Mouse (Mus musculus) gastrocnemius, postnatal 14 days (tissue): Measurements from ENCODE around the gene Trip4. TPM values are rescaled to one million over a fixed set of nuclear protein-coding genes. Genes with fewer than 3 reads are reported as not detected.
A peak's percentile ranks its signal among the peaks of the same experiment; 100 is the strongest.

Source experiments
- DNase-seq: peaks from one replicate; pipeline ENCODE4 v3.0.0; 2021; ENCODE audit warnings: mixed read lengths
- intact Hi-C: fragments of 180-260 bp; cut with DNase I; formaldehyde crosslinking; loops from one replicate; pipeline ENCODE4 v1.15.1; 2025; ENCODE audit warnings: low total_unique reads
- long read RNA-seq, 2 experiments: library from polyadenylated mRNA; stranded (forward); transcript quantifications; one replicate each; pipeline ENCODE4 v2.0.0; 2021
- total RNA-seq, 2 experiments: library from RNA; stranded (reverse); gene quantifications; 2 replicates each; pipeline ENCODE4 v1.2.3; 2021

Trip4 gene
- 10 to 100 TPM; 14.9 to 15.6 TPM for total RNA-seq
- long read RNA-seq, experiment 1, transcript Trip4-201 (13 exons, 1,999 nt), result major isoform, 12 of 20 reads
- long read RNA-seq, experiment 1, partial matches to known transcripts, result 2 of 20 reads
- long read RNA-seq, experiment 1, other reads (novel, unspliced or antisense), result 5 of 20 reads
- long read RNA-seq, experiment 2, transcript Trip4-201 (13 exons, 1,999 nt), result major isoform, 10 of 18 reads
- long read RNA-seq, experiment 2, partial matches to known transcripts, result 1 of 18 reads
- long read RNA-seq, experiment 2, other reads (novel, unspliced or antisense), result 2 of 18 reads

DNA sequence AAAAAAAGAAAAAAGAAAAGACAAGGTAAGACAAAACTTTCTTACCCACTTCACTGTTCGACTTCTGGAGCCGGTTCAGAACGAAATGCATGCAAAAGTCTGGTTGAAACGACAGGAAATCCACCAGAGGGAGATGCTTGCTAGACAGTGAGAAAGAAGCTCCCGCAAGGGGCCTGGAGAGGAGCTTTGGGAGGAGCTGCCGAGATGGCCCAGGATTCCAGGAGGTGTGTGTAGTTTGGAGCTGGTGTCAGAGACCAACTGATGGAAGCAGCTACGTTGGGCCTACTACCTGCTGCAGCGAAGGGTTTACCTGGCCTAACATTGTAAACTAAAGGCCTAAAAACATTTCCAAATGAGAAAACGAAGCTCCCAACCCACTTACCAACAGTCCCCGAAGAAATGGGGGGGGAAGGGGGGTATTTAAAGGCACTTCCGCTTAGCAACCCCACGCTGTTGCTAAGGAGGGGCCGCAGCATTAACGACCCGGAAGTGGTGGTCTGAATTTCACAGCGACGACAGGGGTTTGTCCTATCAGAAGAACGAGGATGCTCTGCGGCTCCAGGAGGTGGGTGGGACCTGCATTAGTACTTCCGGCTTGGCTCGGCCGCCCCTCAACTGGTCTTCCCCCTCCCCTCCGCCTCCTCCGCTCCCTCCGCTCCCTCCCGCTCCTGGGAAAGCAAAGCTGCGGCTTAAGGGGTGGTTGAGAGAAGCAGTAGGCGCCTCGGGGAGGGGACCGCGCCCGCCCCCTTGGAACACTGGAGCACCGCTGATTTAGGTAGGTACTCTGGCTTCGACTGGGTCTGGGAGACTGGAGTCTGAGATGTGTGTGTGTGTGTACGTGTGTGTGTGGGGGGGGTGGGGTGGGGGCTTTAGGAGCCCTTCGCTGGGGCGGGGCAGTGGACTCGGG is at the start of gene Trip4, which contains the start of gene Csnk1g1:
Gene Trip4, minus strand, starts transcription at position 401 of the 907 bp plus-strand sequence.
Gene Csnk1g1, plus strand, starts transcription at position 531 of the 907 bp plus-strand sequence.
- intact Hi-C loops, result loop anchor here (10.0 kb wide), 1 partner anchor 96 kb away; no protein-coding TSS in a partner anchor
- peak; percentile 97 for DNase-seq

DNA sequence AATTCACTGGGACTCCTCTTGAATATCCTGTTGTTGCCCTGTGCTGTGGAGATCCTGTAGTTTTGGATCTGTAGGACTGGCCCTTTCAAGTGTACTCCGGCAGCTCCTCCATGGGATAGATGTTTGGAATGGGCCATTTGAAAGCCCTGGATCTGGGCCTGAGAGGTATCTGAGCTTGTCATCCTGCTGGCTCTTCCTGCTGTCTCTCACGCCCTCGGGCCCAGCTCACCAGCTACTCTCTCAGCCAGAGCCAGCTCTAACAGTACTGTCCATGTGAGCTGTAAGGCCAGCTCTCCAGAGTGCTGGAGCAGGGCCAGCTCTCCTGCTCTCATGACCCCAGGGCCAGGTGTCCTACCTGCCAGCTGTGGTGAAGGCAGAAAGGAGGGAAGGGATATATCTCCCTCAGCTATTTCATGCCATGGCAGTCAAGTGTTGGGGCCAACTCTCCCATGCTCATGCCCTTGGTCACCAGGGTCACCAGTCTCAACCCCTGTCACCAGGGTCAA is 42.5 kb upstream of the Trip4 start:
- DNase-seq, result peak; percentile 4
- intact Hi-C loops, result no loop called here

DNA sequence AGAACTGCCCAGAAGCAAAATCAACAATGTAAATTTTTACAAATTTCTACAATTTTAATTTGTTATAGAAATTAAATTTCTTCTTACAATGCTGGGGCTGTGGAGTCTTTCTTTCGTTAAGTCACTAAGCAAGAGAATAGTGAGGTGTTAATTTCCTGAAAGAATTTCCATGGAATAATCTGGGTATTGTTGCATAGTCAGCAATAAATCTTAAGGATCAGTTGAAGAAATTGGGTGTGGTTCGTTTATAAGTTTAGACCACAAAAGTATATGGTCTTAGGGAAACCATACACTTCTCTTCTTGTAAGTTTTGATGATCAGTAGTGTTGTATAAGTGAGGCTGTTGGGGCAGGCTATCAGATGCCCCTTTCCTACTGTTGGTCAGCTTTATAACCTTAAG is 29.0 kb upstream of the Trip4 start:
- no peak for DNase-seq
- intact Hi-C loops, result no loop called here

DNA sequence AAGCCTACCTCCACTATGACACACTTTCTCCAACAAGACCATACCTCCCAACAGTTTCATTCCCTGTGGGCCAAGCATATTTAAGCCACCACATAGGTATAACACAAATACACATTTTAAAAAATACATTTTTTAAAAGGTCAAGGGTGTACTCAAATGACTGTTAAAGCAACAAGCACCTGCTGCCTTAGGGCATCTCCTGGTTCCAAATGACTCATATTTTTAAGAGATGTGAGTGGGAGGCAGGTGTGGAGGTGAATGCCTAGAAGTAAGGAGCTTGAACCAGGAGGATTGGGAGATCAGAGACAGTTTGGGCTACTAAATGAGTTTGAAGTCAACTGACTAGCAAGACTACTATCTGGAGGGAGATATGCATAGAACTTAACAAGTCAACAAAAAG is 21.2 kb upstream of the Trip4 start:
- no peak for DNase-seq
- intact Hi-C loops, result no loop called here

DNA sequence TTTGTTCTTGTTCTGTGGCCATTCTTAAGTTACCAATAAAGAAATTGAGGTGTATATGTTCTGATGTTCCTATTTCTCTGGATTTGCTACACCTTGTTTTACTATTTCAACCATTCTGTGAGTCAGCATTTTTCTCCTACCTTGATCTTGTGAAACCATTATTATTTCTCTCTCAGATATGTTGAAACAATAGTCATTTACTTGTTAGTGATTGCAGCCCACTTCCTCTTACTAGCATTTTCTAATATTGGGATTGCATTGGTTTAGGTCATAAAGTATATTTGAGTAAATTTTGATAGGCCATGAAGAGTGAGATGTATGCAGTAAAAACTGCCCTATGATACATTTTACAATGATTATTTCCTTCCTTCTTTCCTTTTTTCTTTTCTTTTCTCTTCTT is 19.9 kb upstream of the Trip4 start:
- intact Hi-C loops, result no loop called here
- DNase-seq, result no peak

DNA sequence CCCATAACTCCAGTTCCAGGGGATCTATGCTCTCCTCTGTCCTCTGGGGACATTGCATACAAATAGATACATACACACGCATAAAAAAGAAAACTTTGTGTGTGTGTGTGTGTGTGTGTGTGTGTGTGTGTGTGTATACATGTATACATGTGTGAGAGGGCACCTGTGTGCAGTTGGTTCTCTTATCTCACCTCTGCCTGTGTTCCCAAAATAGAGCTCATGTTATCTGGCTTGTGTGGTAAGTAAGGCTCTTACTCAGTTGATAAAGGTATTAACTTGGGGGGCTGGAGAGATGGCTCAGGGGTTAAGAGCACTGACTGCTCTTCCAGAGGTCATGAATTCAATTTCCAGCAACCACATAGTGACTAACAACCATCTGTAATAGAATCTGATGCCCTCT is 8.4 kb upstream of the Trip4 start:
- intact Hi-C loops, result no loop called here
- no peak for DNase-seq

DNA sequence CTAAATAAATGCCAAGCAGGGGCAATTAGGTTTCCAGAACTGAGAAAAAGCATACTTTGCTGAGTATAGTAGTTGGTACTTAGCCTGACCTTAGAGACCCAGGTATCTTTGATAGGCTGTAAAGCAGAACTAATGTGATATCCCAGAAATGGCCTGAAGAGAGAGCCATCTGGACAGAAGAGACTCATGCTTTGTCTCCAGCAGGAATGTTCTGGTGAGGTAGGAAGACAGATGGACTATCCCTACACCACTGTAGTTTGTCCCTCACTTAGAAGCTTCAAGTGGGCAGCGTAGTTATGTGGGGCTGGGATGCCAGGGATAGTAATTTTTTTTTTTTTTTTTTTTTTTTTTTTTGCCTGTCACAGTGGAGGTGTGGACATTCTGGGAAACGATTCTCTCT is 5.4 kb upstream of the Trip4 start:
- no peak for DNase-seq
- intact Hi-C loops, result no loop called here

DNA sequence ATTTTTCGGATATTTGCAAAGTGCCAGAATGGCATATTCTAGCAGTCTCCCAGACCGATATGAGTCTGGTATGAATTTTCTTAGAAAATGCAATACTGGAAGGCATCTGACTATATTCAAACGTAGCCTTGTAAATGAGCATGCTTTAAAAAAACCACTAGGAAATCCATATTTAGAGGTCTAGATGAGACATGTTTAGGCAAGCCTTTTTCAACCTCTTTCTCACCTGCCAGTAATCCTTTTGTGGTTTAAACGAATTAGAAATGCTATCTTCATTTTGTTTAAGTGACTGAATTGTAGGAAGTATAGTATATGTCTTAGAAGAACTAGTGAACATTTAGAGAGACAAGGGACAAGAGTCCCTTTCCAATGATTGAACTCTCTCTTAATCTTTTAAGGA is 1.2 kb upstream of the Trip4 start:
- intact Hi-C loops, result loop anchor here (10.0 kb wide), 1 partner anchor 95 kb away; no protein-coding TSS in a partner anchor
- DNase-seq, result no peak

DNA sequence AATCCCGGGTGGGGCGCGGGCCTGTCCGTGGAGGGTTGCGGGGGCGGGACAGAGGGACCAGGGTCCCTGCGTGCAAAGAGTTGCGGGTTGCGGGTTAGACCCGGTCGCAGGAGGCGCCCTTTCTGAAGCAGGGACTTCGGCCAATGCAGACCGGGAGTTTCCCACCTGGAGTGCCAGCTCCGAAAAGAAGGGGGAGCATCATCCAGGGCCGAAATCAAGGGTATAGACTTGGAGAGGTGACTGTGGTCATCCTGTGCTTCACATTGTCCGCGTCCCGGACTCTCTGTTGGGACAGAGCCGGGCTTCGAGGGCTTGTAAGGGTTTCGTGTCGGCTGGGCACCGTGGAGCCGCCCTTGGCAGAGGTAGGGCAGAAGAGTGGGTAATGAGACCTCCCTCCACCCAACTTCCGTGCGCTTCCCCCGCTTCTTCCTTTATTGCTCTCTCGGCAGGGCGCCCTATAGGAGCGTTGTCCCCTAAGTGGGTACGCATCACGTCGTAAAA is 757 bp upstream of the Trip4 start:
- intact Hi-C loops, result loop anchor here (10.0 kb wide), 1 partner anchor 95 kb away; no protein-coding TSS in a partner anchor
- peak; percentile 58 for DNase-seq

DNA sequence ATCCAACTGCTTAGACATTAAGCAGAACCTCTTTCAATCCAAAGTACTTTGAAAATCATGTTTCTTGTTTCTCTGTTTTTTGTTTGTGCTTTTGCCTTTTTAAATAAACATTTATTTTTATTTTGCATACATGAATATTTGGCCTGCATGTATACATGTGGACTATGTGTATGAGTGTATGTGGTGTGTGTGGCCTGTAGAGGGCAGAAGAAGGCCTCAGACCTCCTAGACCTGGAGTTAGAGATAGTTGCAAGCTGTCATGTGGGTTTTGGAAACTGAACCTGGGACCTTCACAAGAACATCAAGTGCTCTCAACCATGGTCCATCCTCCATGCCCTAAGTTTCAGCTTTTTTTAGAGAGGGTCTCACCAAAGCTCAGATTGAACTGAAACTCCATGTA is 5.2 kb downstream of the Trip4 start:
- intact Hi-C loops, result loop anchor here (10.0 kb wide), 1 partner anchor 101 kb away; no protein-coding TSS in a partner anchor

DNA sequence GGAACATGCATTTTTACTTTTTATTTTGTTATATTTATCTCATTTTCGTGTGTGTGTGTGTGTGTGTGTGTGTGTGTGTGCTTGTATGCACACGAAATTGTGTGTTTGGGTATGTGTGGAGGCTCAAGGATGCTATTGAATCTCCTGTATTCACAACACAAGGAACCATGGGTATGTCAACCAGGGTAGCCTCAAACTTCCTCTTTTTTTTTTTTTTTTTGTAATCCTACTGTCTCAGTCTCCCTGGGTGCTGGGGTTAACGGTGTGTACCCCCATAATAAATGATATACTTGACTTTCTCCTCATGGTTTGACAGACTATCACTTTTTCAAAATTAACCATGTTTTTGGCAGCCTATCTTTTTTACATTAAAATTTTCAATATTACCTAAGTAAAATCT is 5.7 kb downstream of the Trip4 start:
- intact Hi-C loops, result loop anchor here (10.0 kb wide), 1 partner anchor 102 kb away; no protein-coding TSS in a partner anchor

More for the DNA sequence above, 5.2 kb downstream of the Trip4 start:
- no peak for DNase-seq

DNA sequence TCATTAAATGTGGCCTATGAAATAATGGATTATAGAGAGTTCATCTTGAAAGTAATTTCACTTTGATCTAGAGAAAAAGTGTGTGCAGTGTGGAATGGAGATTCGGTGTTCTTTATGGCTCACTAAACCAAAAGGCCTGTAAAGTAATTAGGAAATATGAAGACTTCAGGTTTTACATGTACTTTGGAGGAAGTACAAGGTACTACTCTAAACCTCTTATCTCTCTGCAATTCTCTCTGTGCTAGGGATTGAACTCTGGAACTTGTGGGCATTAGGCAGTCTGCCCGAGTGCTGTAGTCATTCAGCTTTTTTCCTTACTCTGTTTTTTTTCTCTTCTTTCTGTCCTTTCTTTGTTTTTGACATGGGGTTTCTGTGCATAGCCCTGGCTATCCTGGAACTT is 11.6 kb downstream of the Trip4 start:
- intact Hi-C loops, result no loop called here
- DNase-seq, result no peak

More for the DNA sequence above, 5.7 kb downstream of the Trip4 start:
- DNase-seq, result no peak

DNA sequence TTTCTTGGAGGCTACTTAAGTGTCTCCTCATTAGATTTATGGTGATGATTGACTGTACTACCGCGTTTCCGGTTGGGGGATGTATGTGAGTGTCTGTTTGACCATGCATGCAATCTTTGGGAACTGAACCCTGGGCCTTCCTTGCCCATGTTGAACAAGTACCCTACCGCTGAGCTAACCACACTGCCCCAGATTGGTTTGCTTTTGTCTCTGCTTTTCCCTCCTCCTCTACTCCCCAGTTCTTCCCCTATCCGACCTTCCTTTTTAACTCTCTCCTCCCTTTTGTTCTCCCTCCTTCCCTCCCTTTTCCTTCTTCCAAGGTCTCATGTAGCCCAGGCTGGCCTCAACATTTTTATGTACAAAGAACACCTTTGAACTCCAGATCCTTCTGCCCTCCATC is 17.5 kb downstream of the Trip4 start:
- no peak for DNase-seq
- intact Hi-C loops, result no loop called here

DNA sequence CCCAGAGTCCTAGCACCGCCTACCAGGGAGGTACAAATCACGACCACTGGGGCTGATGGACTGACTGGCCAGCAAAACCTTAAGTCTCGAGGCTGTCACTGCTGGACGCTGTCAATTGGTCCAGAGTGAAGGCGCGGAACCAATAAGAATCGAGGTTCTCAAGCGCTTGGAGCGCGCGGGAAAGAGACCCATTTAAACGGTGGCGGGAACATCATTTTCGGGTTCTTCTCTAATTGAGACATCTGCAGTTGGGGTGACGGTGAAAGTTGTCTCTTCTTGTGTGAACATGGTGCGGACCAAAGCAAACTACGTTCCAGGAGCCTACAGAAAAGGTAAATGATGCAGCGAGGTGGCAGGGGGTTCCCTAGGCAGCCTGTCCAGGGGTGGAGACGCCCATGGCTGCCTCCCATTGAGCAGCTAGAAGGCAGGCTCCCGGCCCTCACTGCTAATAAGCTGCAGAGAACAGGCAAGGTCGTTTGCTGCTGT is 18.4 kb downstream of the Trip4 start, which contains the start of gene Pclaf:
Gene Pclaf, plus strand, starts transcription at position 95 of the 486 bp plus-strand sequence.
- intact Hi-C loops, result no loop called here

DNA sequence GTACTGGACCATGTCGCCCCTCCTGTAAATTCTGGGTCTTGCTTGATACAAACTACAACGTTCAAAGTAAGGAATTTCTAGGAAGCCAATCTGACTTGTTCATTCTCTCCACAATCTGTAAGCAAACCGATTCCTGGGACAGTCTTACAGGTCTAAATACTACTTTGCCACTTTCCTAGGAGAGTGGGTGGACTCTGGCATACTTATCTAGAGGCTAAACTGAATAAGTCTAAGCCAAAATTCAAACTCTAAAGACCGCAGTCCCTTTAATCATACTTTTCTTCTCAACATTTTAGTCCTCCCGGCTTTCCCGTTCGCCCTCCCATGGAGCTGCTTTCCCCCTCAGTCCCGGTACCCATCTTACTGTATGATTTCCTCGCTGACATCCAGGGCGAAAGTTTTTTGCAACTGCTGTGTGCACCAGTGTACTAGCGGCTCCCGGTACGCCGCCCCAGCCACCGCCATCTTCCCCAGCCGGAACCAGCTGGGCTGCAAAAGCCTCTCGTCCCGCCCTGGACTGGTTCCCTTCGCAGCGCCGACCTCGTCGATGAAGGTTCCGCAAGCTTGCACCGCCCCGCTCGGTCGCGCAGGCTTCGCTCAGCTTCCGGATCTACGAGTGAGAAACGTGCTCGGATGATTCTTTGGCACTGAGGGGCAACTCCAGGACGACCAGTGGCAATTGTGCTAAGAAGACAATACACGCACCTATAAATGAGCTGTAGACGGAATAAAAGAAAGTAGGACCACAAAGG is 23.9 kb downstream of the Trip4 start:
- peak; percentile 93 for DNase-seq
- intact Hi-C loops, result no loop called here

More for the DNA sequence above, 18.4 kb downstream of the Trip4 start, which contains the start of gene Pclaf:
- DNase-seq, result peak; percentile 72

DNA sequence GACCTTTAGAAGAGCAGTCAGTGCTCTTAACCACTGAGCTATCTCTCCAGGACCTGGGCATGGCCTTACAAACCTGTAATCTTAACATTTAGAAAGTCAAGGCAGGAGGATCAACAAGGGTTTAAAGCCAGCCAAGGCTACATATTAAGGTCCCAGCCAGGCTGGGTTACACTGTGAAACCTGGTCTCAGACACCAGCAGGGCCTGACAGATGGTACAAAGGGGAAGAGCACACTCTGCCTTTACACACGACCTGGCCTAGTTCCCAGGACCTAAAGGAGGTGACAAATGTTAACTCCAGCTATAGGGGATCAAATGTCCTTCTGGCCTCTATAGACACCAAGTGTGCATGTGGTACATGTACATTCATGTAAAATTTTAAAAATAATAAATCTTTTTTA is 48.9 kb downstream of the Trip4 start:
- DNase-seq, result no peak
- intact Hi-C loops, result no loop called here

DNA sequence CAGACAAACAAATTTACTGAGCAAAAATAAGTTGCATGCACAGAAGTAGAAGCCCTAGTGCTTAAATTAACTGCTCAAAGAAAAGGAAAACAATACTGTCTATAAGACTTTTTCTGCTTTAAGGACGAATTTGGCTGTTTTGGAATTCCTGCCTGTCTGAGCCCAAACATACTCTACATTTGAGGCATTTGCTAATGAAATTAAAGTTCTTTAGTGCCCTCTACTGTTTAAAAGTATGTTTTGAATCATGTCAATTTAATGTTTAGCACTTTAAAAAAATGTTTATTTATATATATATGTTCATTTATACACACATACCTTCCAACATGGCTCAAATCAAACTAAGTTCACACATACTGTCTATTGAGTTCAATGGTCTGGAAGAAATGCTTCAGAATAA is 58.4 kb downstream of the Trip4 start:
- intact Hi-C loops, result loop anchor here (5.0 kb wide), 1 partner anchor 243 kb away; no protein-coding TSS in a partner anchor
- no peak for DNase-seq

DNA sequence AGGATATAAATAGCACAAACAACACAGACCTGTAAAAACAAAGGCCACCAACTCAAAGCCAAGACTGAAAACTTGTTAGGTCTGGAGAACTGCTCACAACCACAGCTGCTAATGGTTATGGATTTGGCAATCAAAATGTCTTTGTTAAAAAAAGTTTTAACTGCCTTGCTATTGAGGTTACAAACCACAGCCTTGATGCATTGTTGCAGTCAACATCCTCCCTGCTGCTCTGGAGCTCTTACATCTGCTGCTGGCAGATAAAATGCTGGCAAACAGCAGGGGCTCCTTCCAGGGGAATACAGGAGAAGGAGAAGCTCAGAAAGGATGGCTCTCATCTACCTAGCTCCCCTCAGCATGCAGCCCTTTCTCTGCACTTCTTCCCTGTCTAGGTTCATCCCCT is 60.4 kb downstream of the Trip4 start:
- intact Hi-C loops, result no loop called here
- peak; percentile 27 for DNase-seq
